In the genomic region with DNA sequence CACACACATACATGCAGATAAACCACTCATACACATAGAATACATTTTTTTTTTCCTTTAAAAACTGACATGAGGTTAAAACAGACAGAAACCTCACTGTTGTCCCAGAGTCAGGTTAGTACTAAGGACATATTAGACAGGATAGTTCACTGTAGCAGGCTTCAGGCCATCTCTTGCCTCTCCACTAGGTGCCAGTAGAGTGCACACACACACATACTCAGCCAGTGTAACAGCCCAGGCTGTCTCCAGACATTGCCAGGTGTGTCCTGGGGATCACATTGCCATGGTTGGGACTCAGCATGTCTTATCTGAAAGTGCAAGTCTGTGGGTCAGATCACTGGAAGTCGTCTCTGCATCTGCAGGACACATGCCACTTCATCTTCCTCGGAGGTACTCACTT, we compare ENCODE assay signal across 8 mouse cellular contexts. TPM values are rescaled to one million over a fixed set of nuclear protein-coding genes. Genes with fewer than 3 reads are reported as not detected.
DNase-seq lines count a peak whose midpoint lies in the region; ATAC-seq and TF ChIP-seq lines count a peak whose summit lies in the region.

No protein-coding gene starts in this region.

- TF ChIP-seq CTCF in C2C12 (IDR thresholded peaks at IDR 0.05; ENCODE audit: control insufficient read depth, insufficient read depth, insufficient read length) = peak; percentile 66

- peaks cover 17% of the 10 kb centered on the region for H3K79me3 ChIP-seq in C2C12 (ENCODE audit: low read depth)

- H3K27me3 ChIP-seq in C2C12 (ENCODE audit: control insufficient read depth, insufficient read depth, insufficient read length) = no peaks in the 10 kb centered on the region
- no peaks in the 10 kb centered on the region for H3K27me3 ChIP-seq in heart, embryonic 16.5 days (ENCODE audit: control insufficient read depth, insufficient read depth, low read length)

- H3K27ac ChIP-seq in heart, embryonic 16.5 days (ENCODE audit: low read length) = no peak overlapping the region

- no peak overlapping the region for H3ac ChIP-seq in C2C12 (ENCODE audit: control insufficient read depth, insufficient read length, low read depth)

- H3K4me3 ChIP-seq in C2C12 (ENCODE audit: insufficient read depth, poor library complexity, severe bottlenecking) = no peak overlapping the region
- no peak overlapping the region for H3K4me3 ChIP-seq in heart, embryonic 16.5 days (ENCODE audit: low read length)

- H3K79me2 ChIP-seq in C2C12 (ENCODE audit: control insufficient read depth, insufficient read depth) = peaks cover 21% of the 10 kb centered on the region

- no peak overlapping the region for H3K9ac ChIP-seq in heart, embryonic 16.5 days (ENCODE audit: low read length)

- ATAC-seq in frontal cortex, adult (ENCODE audit: low TSS enrichment) = peak; percentile 85
- ATAC-seq in heart, embryonic 16.5 days (replicated peaks; ENCODE audit: extremely low read depth, insufficient read depth, low FRiP score) = peak; percentile 71; the same call in 1 of the 2 replicates
- peak; percentile 89 for ATAC-seq in megakaryocyte, adult 5-6 weeks (ENCODE audit: poor library complexity, severe bottlenecking)

- H3K4me2 ChIP-seq in heart, embryonic 16.5 days (ENCODE audit: low read depth, low read length) = no peak overlapping the region

- WGBS in heart, embryonic 16.5 days = 64% methylated on average over 2 of the region's 2 CpGs

- DNase-seq in frontal cortex, postnatal 14 days (ENCODE audit: low spot score in 2 of 2) = no peak
- DNase-seq in brain, adult 2 months (ENCODE audit: low read depth, low spot score) = peak; percentile 72
- DNase-seq in kidney, postnatal 4 days = peak; percentile 53 to 64
- DNase-seq in thymus, postnatal 14 days = peak; percentile 63

- H3K9me3 ChIP-seq in heart, embryonic 16.5 days (replicated peaks; ENCODE audit: control insufficient read depth, low read length) = no peaks in the 10 kb centered on the region

- peaks cover 7% of the 10 kb centered on the region for H3K4me1 ChIP-seq in heart, embryonic 16.5 days (ENCODE audit: control insufficient read depth, insufficient read depth, low read length)

- peaks cover 65% of the 10 kb centered on the region for H3K36me3 ChIP-seq in C2C12 (ENCODE audit: control insufficient read depth, insufficient read depth)
- H3K36me3 ChIP-seq in heart, embryonic 16.5 days (ENCODE audit: control insufficient read depth, insufficient read depth) = peaks cover 49% of the 10 kb centered on the region

TF ChIP-seq in C2C12, 6 proteins besides CTCF, POLR2A, EP300 and RAD21:
- no peak for TF ChIP-seq FOSL1 (IDR thresholded peaks at IDR 0.05; ENCODE audit: insufficient read depth, low read length, poor library complexity, severe bottlenecking)

RNA-seq across cellular contexts. Expression of gene Tmem186, which starts 6.3 kb away (rescaled TPM):
- 8.5 TPM for polyA plus RNA-seq in C2C12 (2012; fragmentation: generic; extraction: Trizol)
- 19.5 and 19.7 TPM in 2 replicates for polyA plus RNA-seq in heart, embryonic 16.5 days (2015; fragmentation: Nextera tagmentation; extraction: Ambion mirVana)
- total RNA-seq in megakaryocyte, adult 5-6 weeks (2015) = 4.2 and 4.7 TPM in 2 replicates
- 6.6 and 8.0 TPM in 2 replicates for total RNA-seq in megakaryocyte, adult 5-6 weeks (2017)

RNA-seq across cellular contexts. Expression of gene Pmm2, which starts 6.4 kb away (rescaled TPM):
- polyA plus RNA-seq in C2C12 (2012; fragmentation: generic; extraction: Trizol) = 44.2 TPM
- 42.2 and 43.9 TPM in 2 replicates for polyA plus RNA-seq in heart, embryonic 16.5 days (2015; fragmentation: Nextera tagmentation; extraction: Ambion mirVana)
- total RNA-seq in megakaryocyte, adult 5-6 weeks (2015) = 44.8 and 52.5 TPM in 2 replicates
- 55.3 and 62.6 TPM in 2 replicates for total RNA-seq in megakaryocyte, adult 5-6 weeks (2017)

RNA-seq across cellular contexts. Expression of gene Carhsp1, which starts 28.1 kb away (rescaled TPM):
- polyA plus RNA-seq in C2C12 (2012; fragmentation: generic; extraction: Trizol) = 94.2 TPM
- polyA plus RNA-seq in heart, embryonic 16.5 days (2015; fragmentation: Nextera tagmentation; extraction: Ambion mirVana) = 75.4 and 79.0 TPM in 2 replicates
- 18.1 and 21.9 TPM in 2 replicates for total RNA-seq in megakaryocyte, adult 5-6 weeks (2015)
- 27.1 and 29.6 TPM in 2 replicates for total RNA-seq in megakaryocyte, adult 5-6 weeks (2017)

RNA-seq across cellular contexts. Expression of gene Gm5767, which starts 36.7 kb away (rescaled TPM):
- polyA plus RNA-seq in C2C12 (2012; fragmentation: generic; extraction: Trizol) = not detected
- not detected in 2 replicates for polyA plus RNA-seq in heart, embryonic 16.5 days (2015; fragmentation: Nextera tagmentation; extraction: Ambion mirVana)
- total RNA-seq in megakaryocyte, adult 5-6 weeks (2015) = not detected in 2 replicates
- total RNA-seq in megakaryocyte, adult 5-6 weeks (2017) = not detected in 2 replicates

Comparison
In these comparisons a context has a peak if more than half of its experiments do, and no peak if none do; other contexts are left out.
1. DNase-seq: peak in brain, adult 2 months (single experiment), kidney, postnatal 4 days (2 of 2) and thymus, postnatal 14 days (single experiment); none in frontal cortex, postnatal 14 days (0 of 2).
2. Peak in every context shown above with its lines, with median percentiles within 50 percentile points of each other: ATAC-seq.